Mouse (Mus musculus): ENCODE results near the gene Crybb1.
A peak's percentile ranks its signal among the peaks of the same experiment; 100 is the strongest.

Gene Crybb1

GRCm38 (mm10) chr5:112316468-112316867, 60.9 kb downstream of the Crybb1 start:
- DNase-seq = peak; percentile 40

- peak; percentile 68 for DNase-seq
Observed at GRCm38 (mm10) chr5:112317328-112317727, 61.7 kb downstream of the Crybb1 start.
